Mouse (Mus musculus) CH12.LX (cell line): ENCODE results near the gene Chmp4b. TPM values are rescaled to one million over a fixed set of nuclear protein-coding genes. Genes with fewer than 3 reads are reported as not detected.

Source experiments
- DNase-seq: peaks from one replicate; pipeline ENCODE4 v3.0.0-alpha.2; 2013; ENCODE audit errors: extremely low read depth
- H3K27ac ChIP-seq: 2 replicates; pipeline ENCODE4 v1.5.1; 2012; ENCODE audit warnings: low read depth, mild to moderate bottlenecking, control low read depth, moderate library complexity; ENCODE audit not compliant: insufficient read depth
- H3K27me3 ChIP-seq: replicated peaks from 2 replicates; pipeline ENCODE3; 2012; ENCODE audit warnings: inconsistent platforms
- H3K36me3 ChIP-seq, 2 experiments: replicated peaks in 1 of 2; 2 replicates each; pipeline versions ENCODE3 to v1.6.1; 2012; ENCODE audit warnings: inconsistent platforms in 1 of 2, low read length in 1 of 2, mild to moderate bottlenecking in 1 of 2, mixed read lengths in 1 of 2, moderate library complexity in 1 of 2; ENCODE audit not compliant: control insufficient read depth in 1 of 2, insufficient read depth in 1 of 2
- H3K4me1 ChIP-seq, 2 experiments: 2 replicates each; pipeline ENCODE4 v1.6.1; 2012; ENCODE audit warnings: inconsistent platforms in 1 of 2, moderate library complexity in 1 of 2; ENCODE audit not compliant: insufficient read depth in 2 of 2, control insufficient read depth in 1 of 2
- H3K4me2 ChIP-seq: 2 replicates; pipeline ENCODE4 v1.6.1; 2012; ENCODE audit warnings: low read depth, mild to moderate bottlenecking, control low read depth; ENCODE audit not compliant: poor library complexity, insufficient read depth, severe bottlenecking
- H3K4me3 ChIP-seq, 3 experiments: fragments of 150-350 bp in 1 of 3; sonication (generic) in 1 of 3; replicated peaks in 1 of 3; 2 replicates each; pipeline versions ENCODE3 to v1.5.1; 2011 to 2012; ENCODE audit warnings: low read depth in 2 of 3, low read length in 2 of 3, mild to moderate bottlenecking in 2 of 3, moderate library complexity in 2 of 3, control low read depth in 1 of 3, improper control_type of control experiment in 1 of 3, inconsistent platforms in 1 of 3, mixed read lengths in 1 of 3; ENCODE audit not compliant: poor library complexity in 1 of 3
- H3K79me2 ChIP-seq: replicated peaks from 2 replicates; pipeline ENCODE4 v1.6.1; 2012; ENCODE audit warnings: mild to moderate bottlenecking, moderate library complexity; ENCODE audit not compliant: control insufficient read depth, poor library complexity, insufficient read depth, severe bottlenecking; ENCODE audit errors: extremely low read depth
- H3K9ac ChIP-seq: 2 replicates; pipeline ENCODE4 v1.6.1; 2012; ENCODE audit warnings: low read depth, mild to moderate bottlenecking, control low read depth, moderate library complexity; ENCODE audit not compliant: insufficient read depth
- H3K9me3 ChIP-seq: replicated peaks from 2 replicates; pipeline ENCODE3; 2012; ENCODE audit warnings: low read length, inconsistent platforms, mixed read lengths
- BHLHE40 ChIP-seq: IDR thresholded peaks from 2 replicates; pipeline ENCODE4 v1.6.1; 2011; ENCODE audit warnings: mild to moderate bottlenecking, low read depth, low read length, improper control_type of control experiment
- CHD1 ChIP-seq: IDR thresholded peaks from 2 replicates; pipeline ENCODE4 v1.6.1; 2012; ENCODE audit warnings: low read depth, low read length, improper control_type of control experiment, inconsistent platforms
- E2F4 ChIP-seq: IDR thresholded peaks from 2 replicates; pipeline ENCODE4 v1.6.1; 2011; ENCODE audit warnings: low read depth, low read length, improper control_type of control experiment; ENCODE audit not compliant: insufficient replicate concordance
- ELF1 ChIP-seq: IDR thresholded peaks from 2 replicates; pipeline ENCODE4 v1.6.1; 2014; ENCODE audit warnings: low read depth, mild to moderate bottlenecking, inconsistent platforms, low read length, improper control_type of control experiment
- ETS1 ChIP-seq: conservative IDR thresholded peaks from 2 replicates; pipeline ENCODE4 v1.6.1; 2012; ENCODE audit warnings: low read depth, mild to moderate bottlenecking, inconsistent platforms, low read length, improper control_type of control experiment, moderate library complexity
- GABPA ChIP-seq: IDR thresholded peaks from 2 replicates; pipeline ENCODE4 v1.6.1; 2012; ENCODE audit warnings: low read depth, low read length, improper control_type of control experiment, inconsistent platforms; ENCODE audit not compliant: insufficient replicate concordance
- HCFC1 ChIP-seq: IDR thresholded peaks from 2 replicates; pipeline ENCODE4 v1.6.1; 2012; ENCODE audit warnings: low read depth, mild to moderate bottlenecking, inconsistent platforms, low read length, improper control_type of control experiment
- IRF4 ChIP-seq: IDR thresholded peaks from 2 replicates; pipeline ENCODE4 v1.6.1; 2014; ENCODE audit warnings: low read depth, mild to moderate bottlenecking, inconsistent platforms, low read length, improper control_type of control experiment
- KAT2A ChIP-seq: IDR thresholded peaks from 2 replicates; pipeline ENCODE4 v1.6.1; 2012; ENCODE audit warnings: low read length, improper control_type of control experiment, inconsistent platforms; ENCODE audit not compliant: insufficient replicate concordance
- MAZ ChIP-seq: IDR thresholded peaks from 2 replicates; pipeline ENCODE4 v1.6.1; 2012; ENCODE audit warnings: low read depth, mild to moderate bottlenecking, inconsistent platforms, low read length, improper control_type of control experiment, moderate library complexity
- MYC ChIP-seq: IDR thresholded peaks from 2 replicates; pipeline ENCODE4 v1.6.1; 2011; ENCODE audit warnings: low read depth, mild to moderate bottlenecking, improper control_type of control experiment, low read length
- NELFE ChIP-seq: IDR thresholded peaks from 2 replicates; pipeline ENCODE4 v1.6.1; 2011; ENCODE audit warnings: low read depth, low read length, improper control_type of control experiment
- NRF1 ChIP-seq: IDR thresholded peaks from 2 replicates; pipeline ENCODE4 v1.6.1; 2014; ENCODE audit warnings: low read depth, mild to moderate bottlenecking, inconsistent platforms, low read length, improper control_type of control experiment, moderate library complexity
- RCOR1 ChIP-seq: conservative IDR thresholded peaks from 2 replicates; pipeline ENCODE4 v1.6.1; 2012; ENCODE audit warnings: low read depth, mild to moderate bottlenecking, inconsistent platforms, low read length, improper control_type of control experiment
- SMC3 ChIP-seq: IDR thresholded peaks from 2 replicates; pipeline ENCODE4 v1.6.1; 2011; ENCODE audit warnings: low read depth, low read length, improper control_type of control experiment
- TCF12 ChIP-seq: IDR thresholded peaks from 2 replicates; pipeline ENCODE4 v1.6.1; 2014; ENCODE audit warnings: low read depth, mild to moderate bottlenecking, inconsistent platforms, low read length, improper control_type of control experiment
- UBTF ChIP-seq: IDR thresholded peaks from 2 replicates; pipeline ENCODE4 v1.6.1; 2012; ENCODE audit warnings: low read depth, mild to moderate bottlenecking, inconsistent platforms, low read length, improper control_type of control experiment, moderate library complexity
- USF1 ChIP-seq: IDR thresholded peaks from 2 replicates; pipeline ENCODE4 v1.6.1; 2014; ENCODE audit warnings: low read depth, mild to moderate bottlenecking, inconsistent platforms, low read length, improper control_type of control experiment
- USF2 ChIP-seq: conservative IDR thresholded peaks from 2 replicates; pipeline ENCODE4 v1.6.1; 2011; ENCODE audit warnings: low read depth, low read length, improper control_type of control experiment
- ZKSCAN1 ChIP-seq: IDR thresholded peaks from 2 replicates; pipeline ENCODE4 v1.6.1; 2012; ENCODE audit warnings: low read depth, inconsistent platforms, low read length, improper control_type of control experiment, borderline replicate concordance
- dilution Hi-C: fragments of 300-500 bp; cut with MboI; formaldehyde crosslinking; loops from 2 replicates; pipeline ENCODE4 v1.14.3; 2020; ENCODE audit warnings: low sequenced_read_pairs; ENCODE audit not compliant: extremely low pct_unique_long_range_greater_than_20kb, extremely low pct_ligation_motif_present
- in situ Hi-C: fragments of 300-500 bp; cut with MboI; formaldehyde crosslinking; loops from 3 replicates; pipeline ENCODE4 v1.14.3; 2019; ENCODE audit warnings: low sequenced_read_pairs, low pct_ligation_motif_present, low pct_unique_long_range_greater_than_20kb, mixed read lengths
- polyA plus RNA-seq: library from polyadenylated mRNA; unstranded; fragments of >175 nt; gene quantifications from 2 replicates; pipeline ENCODE4 v1.2.1, GENCODE M21; 2012; ENCODE audit warnings: low read depth; ENCODE audit not compliant: insufficient read length
- total RNA-seq, 2 experiments: library from RNA; depleted of rRNA; stranded (reverse); fragments of 300-350 nt in 1 of 2; fragments of >200 nt in 1 of 2; gene quantifications; 2 replicates each; pipeline ENCODE4 v1.2.3; 2012 to 2014

Chmp4b gene
- total and polyA plus RNA-seq, 3 experiments = 105 to 152 (median 113) TPM

- peak; percentile 17 for DNase-seq
Measured at GRCm38 (mm10) chr2:154676653-154677609, 25.4 kb downstream of the Chmp4b start.

GRCm38 (mm10) chr2:154677651-154678139 lies 26.2 kb downstream of the Chmp4b start:
- no peak for TF ChIP-seq RCOR1
- no peak for TF ChIP-seq ETS1
- TF ChIP-seq IRF4 = no peak
- no peak for TF ChIP-seq TCF12
- no peak for TF ChIP-seq CHD1
- TF ChIP-seq KAT2A = no peak
- TF ChIP-seq NELFE = no peak
- TF ChIP-seq UBTF = no peak
- TF ChIP-seq USF1 = no peak
- TF ChIP-seq E2F4 = no peak
- TF ChIP-seq SMC3 = no peak
- TF ChIP-seq ZKSCAN1 = no peak
- no peak for TF ChIP-seq MAZ
- TF ChIP-seq MYC = no peak
- no peak for TF ChIP-seq ELF1
- no peak for TF ChIP-seq NRF1
- no peak for TF ChIP-seq BHLHE40
- TF ChIP-seq HCFC1 = no peak
- in situ Hi-C loops = no loop called here
- dilution Hi-C loops = no loop called here
- Histone ChIP-seq H3K4me1 (peaks cover 0 to 16% of the 10 kb centered on the region in 2 experiments; a peak in 2 of 4 replicates), H3K9ac (no peak overlapping the region), H3K36me3 (peaks cover 21 to 76% of the 10 kb centered on the region in 2 experiments), H3K4me3 (no peak overlapping the region), H3K4me2 (no peak overlapping the region), H3K9me3 (no peaks in the 10 kb centered on the region), H3K79me2 (peaks cover 34% of the 10 kb centered on the region), H3K27ac (no peak overlapping the region), H3K27me3 (no peaks in the 10 kb centered on the region)
- no peak for DNase-seq

More at GRCm38 (mm10) chr2:154676653-154677609, 25.4 kb downstream of the Chmp4b start:
- Histone ChIP-seq H3K4me3 (no peak overlapping the region), H3K4me2 (no peak overlapping the region), H3K9ac (no peak overlapping the region), H3K79me2 (peaks cover 35% of the 10 kb centered on the region), H3K4me1 (peaks cover 0 to 16% of the 10 kb centered on the region in 2 experiments; a peak in 2 of 4 replicates), H3K36me3 (peaks cover 24 to 73% of the 10 kb centered on the region in 2 experiments), H3K9me3 (no peaks in the 10 kb centered on the region), H3K27ac (no peak overlapping the region), H3K27me3 (no peaks in the 10 kb centered on the region)
- dilution Hi-C loops (no loop called here), in situ Hi-C loops (no loop called here)
- TF ChIP-seq USF1 (peak; percentile 52), USF2 (peak; percentile 58), GABPA (no peak)
- TF ChIP-seq, all 38 proteins: peak for 2
